Mouse (Mus musculus) CH12.LX (cell line): ENCODE measurements around the gene Vps37c. TPM values are rescaled to one million over a fixed set of nuclear protein-coding genes. Genes with fewer than 3 reads are reported as not detected.

Source experiments
- DNase-seq: peaks from one replicate; pipeline ENCODE4 v3.0.0-alpha.2; 2013; ENCODE audit errors: extremely low read depth
- H3K27ac ChIP-seq: 2 replicates; pipeline ENCODE4 v1.5.1; 2012; ENCODE audit warnings: low read depth, mild to moderate bottlenecking, control low read depth, moderate library complexity; ENCODE audit not compliant: insufficient read depth
- H3K27me3 ChIP-seq: replicated peaks from 2 replicates; pipeline ENCODE3; 2012; ENCODE audit warnings: inconsistent platforms
- H3K36me3 ChIP-seq, 2 experiments: replicated peaks in 1 of 2; 2 replicates each; pipeline versions ENCODE3 to v1.6.1; 2012; ENCODE audit warnings: inconsistent platforms in 1 of 2, low read length in 1 of 2, mild to moderate bottlenecking in 1 of 2, mixed read lengths in 1 of 2, moderate library complexity in 1 of 2; ENCODE audit not compliant: control insufficient read depth in 1 of 2, insufficient read depth in 1 of 2
- H3K4me1 ChIP-seq, 2 experiments: 2 replicates each; pipeline ENCODE4 v1.6.1; 2012; ENCODE audit warnings: inconsistent platforms in 1 of 2, moderate library complexity in 1 of 2; ENCODE audit not compliant: insufficient read depth in 2 of 2, control insufficient read depth in 1 of 2
- H3K4me2 ChIP-seq: 2 replicates; pipeline ENCODE4 v1.6.1; 2012; ENCODE audit warnings: low read depth, mild to moderate bottlenecking, control low read depth; ENCODE audit not compliant: poor library complexity, insufficient read depth, severe bottlenecking
- H3K4me3 ChIP-seq, 3 experiments: fragments of 150-350 bp in 1 of 3; sonication (generic) in 1 of 3; replicated peaks in 1 of 3; 2 replicates each; pipeline versions ENCODE3 to v1.5.1; 2011 to 2012; ENCODE audit warnings: low read depth in 2 of 3, low read length in 2 of 3, mild to moderate bottlenecking in 2 of 3, moderate library complexity in 2 of 3, control low read depth in 1 of 3, improper control_type of control experiment in 1 of 3, inconsistent platforms in 1 of 3, mixed read lengths in 1 of 3; ENCODE audit not compliant: poor library complexity in 1 of 3
- H3K79me2 ChIP-seq: replicated peaks from 2 replicates; pipeline ENCODE4 v1.6.1; 2012; ENCODE audit warnings: mild to moderate bottlenecking, moderate library complexity; ENCODE audit not compliant: control insufficient read depth, poor library complexity, insufficient read depth, severe bottlenecking; ENCODE audit errors: extremely low read depth
- H3K9ac ChIP-seq: 2 replicates; pipeline ENCODE4 v1.6.1; 2012; ENCODE audit warnings: low read depth, mild to moderate bottlenecking, control low read depth, moderate library complexity; ENCODE audit not compliant: insufficient read depth
- H3K9me3 ChIP-seq: replicated peaks from 2 replicates; pipeline ENCODE3; 2012; ENCODE audit warnings: low read length, inconsistent platforms, mixed read lengths
- CTCF ChIP-seq, 2 experiments: IDR thresholded peaks in 1 of 2; conservative IDR thresholded peaks in 1 of 2; 2 replicates each; pipeline ENCODE4 v1.5.1; 2011 to 2012; ENCODE audit warnings: low read depth in 2 of 2, low read length in 2 of 2, improper control_type of control experiment in 1 of 2, inconsistent platforms in 1 of 2, mild to moderate bottlenecking in 1 of 2, moderate library complexity in 1 of 2
- EP300 ChIP-seq: IDR thresholded peaks from 2 replicates; pipeline ENCODE4 v1.6.1; 2011; ENCODE audit warnings: low read length, improper control_type of control experiment
- ETS1 ChIP-seq: conservative IDR thresholded peaks from 2 replicates; pipeline ENCODE4 v1.6.1; 2012; ENCODE audit warnings: low read depth, mild to moderate bottlenecking, inconsistent platforms, low read length, improper control_type of control experiment, moderate library complexity
- IRF4 ChIP-seq: IDR thresholded peaks from 2 replicates; pipeline ENCODE4 v1.6.1; 2014; ENCODE audit warnings: low read depth, mild to moderate bottlenecking, inconsistent platforms, low read length, improper control_type of control experiment
- JUND ChIP-seq: conservative IDR thresholded peaks from 2 replicates; pipeline ENCODE4 v1.6.1; 2011; ENCODE audit warnings: low read depth, low read length, improper control_type of control experiment
- MAFK ChIP-seq: IDR thresholded peaks from 2 replicates; pipeline ENCODE4 v1.6.1; 2011; ENCODE audit warnings: low read length, improper control_type of control experiment; ENCODE audit not compliant: insufficient replicate concordance
- MEF2A ChIP-seq: IDR thresholded peaks from 2 replicates; pipeline ENCODE4 v1.6.1; 2014; ENCODE audit warnings: low read depth, mild to moderate bottlenecking, inconsistent platforms, low read length, improper control_type of control experiment, borderline replicate concordance
- MXI1 ChIP-seq: IDR thresholded peaks from 2 replicates; pipeline ENCODE4 v1.6.1; 2011; ENCODE audit warnings: mild to moderate bottlenecking, low read depth, low read length, improper control_type of control experiment
- NRF1 ChIP-seq: IDR thresholded peaks from 2 replicates; pipeline ENCODE4 v1.6.1; 2014; ENCODE audit warnings: low read depth, mild to moderate bottlenecking, inconsistent platforms, low read length, improper control_type of control experiment, moderate library complexity
- PAX5 ChIP-seq: IDR thresholded peaks from 2 replicates; pipeline ENCODE4 v1.6.1; 2012; ENCODE audit warnings: low read length, inconsistent platforms, mixed read lengths
- POLR2A ChIP-seq: IDR thresholded peaks from 2 replicates; pipeline ENCODE4 v1.6.1; 2011; ENCODE audit warnings: low read depth, mild to moderate bottlenecking, improper control_type of control experiment, low read length
- RAD21 ChIP-seq: IDR thresholded peaks from 2 replicates; pipeline ENCODE4 v1.6.1; 2011; ENCODE audit warnings: low read depth, mild to moderate bottlenecking, low read length, improper control_type of control experiment, moderate library complexity
- SIN3A ChIP-seq: IDR thresholded peaks from 2 replicates; pipeline ENCODE4 v1.6.1; 2012; ENCODE audit warnings: low read length, improper control_type of control experiment, inconsistent platforms
- SMC3 ChIP-seq: IDR thresholded peaks from 2 replicates; pipeline ENCODE4 v1.6.1; 2011; ENCODE audit warnings: low read depth, low read length, improper control_type of control experiment
- USF1 ChIP-seq: IDR thresholded peaks from 2 replicates; pipeline ENCODE4 v1.6.1; 2014; ENCODE audit warnings: low read depth, mild to moderate bottlenecking, inconsistent platforms, low read length, improper control_type of control experiment
- ZKSCAN1 ChIP-seq: IDR thresholded peaks from 2 replicates; pipeline ENCODE4 v1.6.1; 2012; ENCODE audit warnings: low read depth, inconsistent platforms, low read length, improper control_type of control experiment, borderline replicate concordance
- ZMIZ1 ChIP-seq: IDR thresholded peaks from 2 replicates; pipeline ENCODE4 v1.6.1; 2012; ENCODE audit warnings: low read depth, mild to moderate bottlenecking, inconsistent platforms, low read length, improper control_type of control experiment
- dilution Hi-C: fragments of 300-500 bp; cut with MboI; formaldehyde crosslinking; loops from 2 replicates; pipeline ENCODE4 v1.14.3; 2020; ENCODE audit warnings: low sequenced_read_pairs; ENCODE audit not compliant: extremely low pct_unique_long_range_greater_than_20kb, extremely low pct_ligation_motif_present
- in situ Hi-C: fragments of 300-500 bp; cut with MboI; formaldehyde crosslinking; loops from 3 replicates; pipeline ENCODE4 v1.14.3; 2019; ENCODE audit warnings: low sequenced_read_pairs, low pct_ligation_motif_present, low pct_unique_long_range_greater_than_20kb, mixed read lengths
- polyA plus RNA-seq: library from polyadenylated mRNA; unstranded; fragments of >175 nt; gene quantifications from 2 replicates; pipeline ENCODE4 v1.2.1, GENCODE M21; 2012; ENCODE audit warnings: low read depth; ENCODE audit not compliant: insufficient read length
- total RNA-seq, 2 experiments: library from RNA; depleted of rRNA; stranded (reverse); fragments of 300-350 nt in 1 of 2; fragments of >200 nt in 1 of 2; gene quantifications; 2 replicates each; pipeline ENCODE4 v1.2.3; 2012 to 2014

Vps37c gene
- total and polyA plus RNA-seq, 3 experiments = 6.2 to 13.0 (median 9.5) TPM

GRCm38 (mm10) chr19:10671319-10671718 lies 17.2 kb upstream of the Vps37c start:
- in situ Hi-C loops = loop anchor here (5.0 to 10.0 kb wide), 2 partner anchors 36 to 293 kb away; no protein-coding TSS in a partner anchor
- Histone ChIP-seq H3K27ac (no peak overlapping the region), H3K9me3 (no peaks in the 10 kb centered on the region), H3K36me3 (no peaks in the 10 kb centered on the region), H3K27me3 (no peaks in the 10 kb centered on the region), H3K9ac (no peak overlapping the region), H3K4me2 (no peak overlapping the region), H3K4me1 (peaks cover 7 to 17% of the 10 kb centered on the region in 2 experiments), H3K79me2 (no peaks in the 10 kb centered on the region), H3K4me3 (no peak overlapping the region)
- no peak for DNase-seq
- no peak for TF ChIP-seq ZMIZ1
- no peak for TF ChIP-seq MAFK
- no peak for TF ChIP-seq POLR2A
- no peak for TF ChIP-seq EP300
- TF ChIP-seq IRF4 = no peak
- no peak for TF ChIP-seq NRF1
- TF ChIP-seq PAX5 = no peak
- no peak for TF ChIP-seq ZKSCAN1
- no peak for TF ChIP-seq SIN3A
- TF ChIP-seq RAD21 = no peak
- TF ChIP-seq ETS1 = no peak
- TF ChIP-seq JUND = no peak
- no peak for TF ChIP-seq MEF2A
- dilution Hi-C loops = no loop called here

- Histone ChIP-seq H3K4me3 (no peak overlapping the region), H3K9ac (no peak overlapping the region), H3K4me2 (no peak overlapping the region), H3K27me3 (no peaks in the 10 kb centered on the region), H3K4me1 (peaks cover 7 to 17% of the 10 kb centered on the region in 2 experiments), H3K79me2 (no peaks in the 10 kb centered on the region), H3K36me3 (no peaks in the 10 kb centered on the region), H3K27ac (no peak overlapping the region), H3K9me3 (no peaks in the 10 kb centered on the region)
- in situ Hi-C loops = loop anchor here (5.0 to 10.0 kb wide), 2 partner anchors 35 to 293 kb away; no protein-coding TSS in a partner anchor
- no peak for DNase-seq
- dilution Hi-C loops = no loop called here
- TF ChIP-seq CTCF (conservative IDR thresholded peaks at IDR 0.05 in 1 of 2, IDR thresholded peaks at IDR 0.05 in 1 of 2; ENCODE audit: low read depth in 2 of 2, low read length in 2 of 2) (no peak), SMC3 (no peak)
These were observed 16.6 kb upstream of the Vps37c start for GRCm38 (mm10) chr19:10671854-10672417.

- Histone ChIP-seq H3K36me3 (no peaks in the 10 kb centered on the region), H3K4me1 (peaks cover 7 to 16% of the 10 kb centered on the region in 2 experiments), H3K9ac (no peak overlapping the region), H3K9me3 (no peaks in the 10 kb centered on the region), H3K4me3 (no peak overlapping the region), H3K4me2 (no peak overlapping the region), H3K27me3 (no peaks in the 10 kb centered on the region), H3K27ac (no peak overlapping the region), H3K79me2 (no peaks in the 10 kb centered on the region)
- dilution Hi-C loops (no loop called here), in situ Hi-C loops (loop anchor here (5.0 to 10.0 kb wide), 2 partner anchors 34 to 292 kb away; no protein-coding TSS in a partner anchor)
- DNase-seq = no peak
- TF ChIP-seq USF1 = no peak
- TF ChIP-seq MXI1 = no peak
- no peak for TF ChIP-seq SMC3
These were observed 15.3 kb upstream of the Vps37c start for GRCm38 (mm10) chr19:10673275-10673674.
